Mouse (Mus musculus): Measurements from ENCODE around the gene Kcne2. TPM values are rescaled to one million over a fixed set of nuclear protein-coding genes. Genes with fewer than 3 reads are reported as not detected.

The Kcne2 gene
- polyA plus RNA-seq, 1 experiment from 2014 or later = 47.5 TPM

- Histone ChIP-seq H3K9me3 (ENCODE audit: low read length) (no peaks in the 10 kb centered on the region), H3K36me3 (ENCODE audit: insufficient read depth, low read length) (no peaks in the 10 kb centered on the region), H3K9ac (replicated peaks; ENCODE audit: low read depth) (no peak overlapping the region), H3K27ac (ENCODE audit: low read length) (no peak overlapping the region), H3K4me1 (ENCODE audit: insufficient read depth, low read depth, low read length) (no peaks in the 10 kb centered on the region), H3K4me3 (ENCODE audit: low read depth, low read length) (no peak overlapping the region), H3K27me3 (replicated peaks; ENCODE audit: insufficient read depth, low read length) (no peaks in the 10 kb centered on the region), H3K4me2 (replicated peaks; ENCODE audit: low read depth, low read length) (no peak overlapping the region)
- 62% methylated on average over 3 of the region's 3 CpGs for WGBS
- ATAC-seq (no peak), DNase-seq (ENCODE audit: low spot score) (no peak)
- TF ChIP-seq EP300 (IDR thresholded peaks at IDR 0.05) (no peak), CTCF (IDR thresholded peaks at IDR 0.05) (no peak)
Measured at GRCm38 (mm10) chr16:92254316-92254715, 37.9 kb upstream of the Kcne2 start.

GRCm38 (mm10) chr16:92267861-92268260, 24.3 kb upstream of the Kcne2 start:
- peak; percentile 96 for DNase-seq (ENCODE audit: low spot score)
- no peaks in the 10 kb centered on the region for H3K9me3 ChIP-seq (ENCODE audit: low read length)
- TF ChIP-seq CTCF (IDR thresholded peaks at IDR 0.05) (peak; percentile 36), EP300 (IDR thresholded peaks at IDR 0.05) (peak; percentile 99)
- H3K36me3 ChIP-seq (ENCODE audit: insufficient read depth, low read length) = no peaks in the 10 kb centered on the region
- peak overlapping the region; percentile 25; the same call in 1 of the 2 replicates for H3K4me2 ChIP-seq (replicated peaks; ENCODE audit: low read depth, low read length)
- H3K4me1 ChIP-seq (ENCODE audit: insufficient read depth, low read depth, low read length) = no peaks in the 10 kb centered on the region
- no peak overlapping the region for H3K4me3 ChIP-seq (ENCODE audit: low read depth, low read length)
- no peak overlapping the region for H3K9ac ChIP-seq (replicated peaks; ENCODE audit: low read depth)
- 44% methylated on average over 12 of the region's 12 CpGs for WGBS
- no peaks in the 10 kb centered on the region for H3K27me3 ChIP-seq (replicated peaks; ENCODE audit: insufficient read depth, low read length)
- peak overlapping the region; percentile 75 for H3K27ac ChIP-seq (ENCODE audit: low read length)
- ATAC-seq = peak; percentile 98

GRCm38 (mm10) chr16:92274516-92274915, 17.7 kb upstream of the Kcne2 start:
- no peaks in the 10 kb centered on the region for H3K27me3 ChIP-seq (replicated peaks; ENCODE audit: insufficient read depth, low read length)
- H3K36me3 ChIP-seq (ENCODE audit: insufficient read depth, low read length) = no peaks in the 10 kb centered on the region
- ATAC-seq (no peak), DNase-seq (ENCODE audit: low spot score) (no peak)
- no peak overlapping the region for H3K4me2 ChIP-seq (replicated peaks; ENCODE audit: low read depth, low read length)
- WGBS = 86% methylated on average over 5 of the region's 5 CpGs
- TF ChIP-seq CTCF (IDR thresholded peaks at IDR 0.05) (no peak), EP300 (IDR thresholded peaks at IDR 0.05) (no peak)
- no peaks in the 10 kb centered on the region for H3K9me3 ChIP-seq (ENCODE audit: low read length)
- H3K9ac ChIP-seq (replicated peaks; ENCODE audit: low read depth) = no peak overlapping the region
- H3K27ac ChIP-seq (ENCODE audit: low read length) = no peak overlapping the region
- H3K4me3 ChIP-seq (ENCODE audit: low read depth, low read length) = no peak overlapping the region
- 0 out of 2 replicates have a peak, but pooled peaks cover 3% of the 10 kb centered on the region for H3K4me1 ChIP-seq (ENCODE audit: insufficient read depth, low read depth, low read length)

- DNase-seq (ENCODE audit: low spot score) (peak; percentile 44), ATAC-seq (peak; percentile 26; the same call in 1 of the 2 replicates)
- H3K9ac ChIP-seq (replicated peaks; ENCODE audit: low read depth) = no peak overlapping the region
- H3K27ac ChIP-seq (ENCODE audit: low read length) = no peak overlapping the region
- no peak overlapping the region for H3K4me2 ChIP-seq (replicated peaks; ENCODE audit: low read depth, low read length)
- no peaks in the 10 kb centered on the region for H3K36me3 ChIP-seq (ENCODE audit: insufficient read depth, low read length)
- TF ChIP-seq CTCF (IDR thresholded peaks at IDR 0.05) = no peak
- no peak for TF ChIP-seq EP300 (IDR thresholded peaks at IDR 0.05)
- H3K4me3 ChIP-seq (ENCODE audit: low read depth, low read length) = no peak overlapping the region
- whole genome bisulfite sequencing = 60% methylated on average over 4 of the region's 4 CpGs
- 0 out of 2 replicates have a peak, but pooled peaks cover 3% of the 10 kb centered on the region for H3K4me1 ChIP-seq (ENCODE audit: insufficient read depth, low read depth, low read length)
- no peaks in the 10 kb centered on the region for H3K27me3 ChIP-seq (replicated peaks; ENCODE audit: insufficient read depth, low read length)
- no peaks in the 10 kb centered on the region for H3K9me3 ChIP-seq (ENCODE audit: low read length)
Measured at GRCm38 (mm10) chr16:92275526-92275925, 16.7 kb upstream of the Kcne2 start.

- H3K27me3 ChIP-seq (replicated peaks; ENCODE audit: insufficient read depth, low read length) = no peaks in the 10 kb centered on the region
- ATAC-seq (no peak), DNase-seq (ENCODE audit: low spot score) (no peak)
- WGBS = 82% methylated on average over 5 of the region's 5 CpGs
- 0 out of 2 replicates have a peak, but pooled peaks cover 2% of the 10 kb centered on the region for H3K4me1 ChIP-seq (ENCODE audit: insufficient read depth, low read depth, low read length)
- H3K4me3 ChIP-seq (ENCODE audit: low read depth, low read length) = no peak overlapping the region
- no peaks in the 10 kb centered on the region for H3K9me3 ChIP-seq (ENCODE audit: low read length)
- H3K36me3 ChIP-seq (ENCODE audit: insufficient read depth, low read length) = no peaks in the 10 kb centered on the region
- no peak overlapping the region for H3K4me2 ChIP-seq (replicated peaks; ENCODE audit: low read depth, low read length)
- TF ChIP-seq EP300 (IDR thresholded peaks at IDR 0.05) = no peak
- TF ChIP-seq CTCF (IDR thresholded peaks at IDR 0.05) = no peak
- no peak overlapping the region for H3K9ac ChIP-seq (replicated peaks; ENCODE audit: low read depth)
- H3K27ac ChIP-seq (ENCODE audit: low read length) = no peak overlapping the region
Measured at GRCm38 (mm10) chr16:92282671-92283070, 9.5 kb upstream of the Kcne2 start.

GRCm38 (mm10) chr16:92285068-92285467, 7.1 kb upstream of the Kcne2 start:
- no peak for TF ChIP-seq EP300 (IDR thresholded peaks at IDR 0.05)
- no peak for TF ChIP-seq CTCF (IDR thresholded peaks at IDR 0.05)
- WGBS = 21% methylated on average over 10 of the region's 10 CpGs
- H3K9ac ChIP-seq (replicated peaks; ENCODE audit: low read depth) = no peak overlapping the region
- no peak overlapping the region for H3K4me2 ChIP-seq (replicated peaks; ENCODE audit: low read depth, low read length)
- H3K4me3 ChIP-seq (ENCODE audit: low read depth, low read length) = no peak overlapping the region
- H3K36me3 ChIP-seq (ENCODE audit: insufficient read depth, low read length) = no peaks in the 10 kb centered on the region
- DNase-seq (ENCODE audit: low spot score) (no peak), ATAC-seq (no peak)
- no peaks in the 10 kb centered on the region for H3K9me3 ChIP-seq (ENCODE audit: low read length)
- no peak overlapping the region for H3K27ac ChIP-seq (ENCODE audit: low read length)
- 0 out of 2 replicates have a peak, but pooled peaks cover 2% of the 10 kb centered on the region for H3K4me1 ChIP-seq (ENCODE audit: insufficient read depth, low read depth, low read length)
- no peaks in the 10 kb centered on the region for H3K27me3 ChIP-seq (replicated peaks; ENCODE audit: insufficient read depth, low read length)

- Histone ChIP-seq H3K4me2 (replicated peaks; ENCODE audit: low read depth, low read length) (no peak overlapping the region), H3K27me3 (replicated peaks; ENCODE audit: insufficient read depth, low read length) (no peaks in the 10 kb centered on the region), H3K9me3 (ENCODE audit: low read length) (no peaks in the 10 kb centered on the region), H3K4me1 (ENCODE audit: insufficient read depth, low read depth, low read length) (0 out of 2 replicates have a peak, but pooled peaks cover 2% of the 10 kb centered on the region), H3K36me3 (ENCODE audit: insufficient read depth, low read length) (no peaks in the 10 kb centered on the region), H3K9ac (replicated peaks; ENCODE audit: low read depth) (no peak overlapping the region), H3K27ac (ENCODE audit: low read length) (no peak overlapping the region), H3K4me3 (ENCODE audit: low read depth, low read length) (no peak overlapping the region)
- peak; percentile 41 for ATAC-seq
- peak; percentile 84 for DNase-seq (ENCODE audit: low spot score)
- no peak; the same call in 1 of the 2 replicates for TF ChIP-seq EP300 (IDR thresholded peaks at IDR 0.05)
- TF ChIP-seq CTCF (IDR thresholded peaks at IDR 0.05) = peak; percentile 93
- WGBS = 5% methylated on average over 7 of the region's 7 CpGs
Measured at GRCm38 (mm10) chr16:92286609-92287008, 5.6 kb upstream of the Kcne2 start.

All from lung, postnatal 0 days (tissue).